ENCODE assay signal across 8 mouse cellular contexts in genomic region chr16:34093734-34094445, GRCm38 (mm10).
DNase-seq lines count a peak whose midpoint lies in the region; ATAC-seq and TF ChIP-seq lines count a peak whose summit lies in the region.

No protein-coding gene starts in this region.

- ATAC-seq in embryonic facial prominence, embryonic 11.5 days (replicated peaks; ENCODE audit: insufficient number of reproducible peaks, low FRiP score, low TSS enrichment, low read depth): no peak; the same call in 1 of the 2 replicates
- ATAC-seq in hindbrain, embryonic 16.5 days: peak; percentile 86
- no peak for ATAC-seq in megakaryocyte-erythroid progenitor cell, adult 5-6 weeks (replicated peaks; ENCODE audit: low FRiP score, low TSS enrichment, poor library complexity, severe bottlenecking)

- H3K9me3 ChIP-seq in embryonic facial prominence, embryonic 11.5 days (replicated peaks; ENCODE audit: control insufficient read depth, low read length): no peaks in the 10 kb centered on the region
- H3K9me3 ChIP-seq in hindbrain, embryonic 16.5 days (ENCODE audit: control insufficient read depth, low read length): no peaks in the 10 kb centered on the region

- DNase-seq in liver, adult 2 months (ENCODE audit: extremely low read depth, low read depth, low spot score): no peak
- no peak for DNase-seq in liver
- DNase-seq in embryonic facial prominence, embryonic 11.5 days (ENCODE audit: low spot score): no peak
- DNase-seq in naive thymus-derived CD4-positive, alpha-beta T cell, adult 2 months (ENCODE audit: low read depth): peak; percentile 12
- DNase-seq in gastrocnemius, postnatal 25 days: no peak
- no peak for DNase-seq in adrenal gland, adult (ENCODE audit: inconsistent age in 2 of 2, low spot score in 1 of 2)

- WGBS in liver, adult 2 months: 23% methylated on average over 14 of the region's 14 CpGs
- WGBS in embryonic facial prominence, embryonic 11.5 days: 1% methylated on average over 14 of the region's 14 CpGs
- 4% methylated on average over 14 of the region's 14 CpGs for WGBS in hindbrain, embryonic 16.5 days

- H3K27me3 ChIP-seq in liver, adult 2 months (ENCODE audit: control insufficient read depth, insufficient read depth, low read length): no peaks in the 10 kb centered on the region
- no peaks in the 10 kb centered on the region for H3K27me3 ChIP-seq in embryonic facial prominence, embryonic 11.5 days (ENCODE audit: control insufficient read depth, insufficient read depth, low read length)
- H3K27me3 ChIP-seq in hindbrain, embryonic 16.5 days (replicated peaks; ENCODE audit: control insufficient read depth, insufficient read depth, low read length): peaks cover 4% of the 10 kb centered on the region

- H3K4me2 ChIP-seq in embryonic facial prominence, embryonic 11.5 days (ENCODE audit: low read depth, low read length): peak overlapping the region; percentile 76
- H3K4me2 ChIP-seq in hindbrain, embryonic 16.5 days (ENCODE audit: low read length): peak overlapping the region; percentile 63

- H3K4me3 ChIP-seq in liver, adult 2 months (ENCODE audit: insufficient read depth, low read depth, low read length): peak overlapping the region; percentile 35
- peak overlapping the region; percentile 23 for H3K4me3 ChIP-seq in embryonic facial prominence, embryonic 11.5 days (ENCODE audit: low read depth, low read length)
- peak overlapping the region; percentile 43 for H3K4me3 ChIP-seq in hindbrain, embryonic 16.5 days (ENCODE audit: low read length)

- no peak overlapping the region for H3K27ac ChIP-seq in liver, adult 2 months (replicated peaks; ENCODE audit: insufficient read depth, low read depth, low read length)
- H3K27ac ChIP-seq in embryonic facial prominence, embryonic 11.5 days (replicated peaks; ENCODE audit: low read depth, low read length): no peak overlapping the region
- H3K27ac ChIP-seq in hindbrain, embryonic 16.5 days (ENCODE audit: low read depth, low read length): peak overlapping the region; percentile 74

- no peak for TF ChIP-seq POLR2A in liver, adult 2 months (IDR thresholded peaks at IDR 0.05; ENCODE audit: extremely low read depth, insufficient read depth, low read length)

- TF ChIP-seq CTCF in liver, adult 2 months (IDR thresholded peaks at IDR 0.05; ENCODE audit: low read depth, low read length): no peak

- peaks cover 15% of the 10 kb centered on the region; the same call in 1 of the 2 replicates for H3K79me2 ChIP-seq in liver, adult 2 months (ENCODE audit: control insufficient read depth, insufficient read depth, low read length)

- H3K9ac ChIP-seq in liver, adult 2 months (ENCODE audit: low read depth, low read length): peak overlapping the region; percentile 91
- H3K9ac ChIP-seq in embryonic facial prominence, embryonic 11.5 days (replicated peaks; ENCODE audit: low read length): peak overlapping the region; percentile 29; the same call in 1 of the 2 replicates
- peak overlapping the region; percentile 48 for H3K9ac ChIP-seq in hindbrain, embryonic 16.5 days (ENCODE audit: low read depth, low read length)

- H3K36me3 ChIP-seq in liver, adult 2 months (ENCODE audit: control insufficient read depth, insufficient read depth, low read length): no peaks in the 10 kb centered on the region
- no peaks in the 10 kb centered on the region for H3K36me3 ChIP-seq in embryonic facial prominence, embryonic 11.5 days (replicated peaks; ENCODE audit: control insufficient read depth, insufficient read depth, low read depth, low read length)
- H3K36me3 ChIP-seq in hindbrain, embryonic 16.5 days (ENCODE audit: control insufficient read depth, insufficient read depth, low read length): no peaks in the 10 kb centered on the region

- peaks cover 18% of the 10 kb centered on the region for H3K4me1 ChIP-seq in liver, adult 2 months (ENCODE audit: control insufficient read depth, insufficient read depth, low read length)
- H3K4me1 ChIP-seq in embryonic facial prominence, embryonic 11.5 days (ENCODE audit: control insufficient read depth, insufficient read depth, low read length): no peaks in the 10 kb centered on the region
- peaks cover 23% of the 10 kb centered on the region for H3K4me1 ChIP-seq in hindbrain, embryonic 16.5 days (ENCODE audit: control insufficient read depth, insufficient read depth, low read depth, low read length)

Comparison
In these comparisons a context has a peak if more than half of its experiments do, and no peak if none do; other contexts are left out.
1. H3K9ac ChIP-seq: peak in every context shown above with its lines; median percentile 91 in liver, adult 2 months; 48 in hindbrain, embryonic 16.5 days; 29 in embryonic facial prominence, embryonic 11.5 days.